Mouse (Mus musculus) heart, adult 2 months (tissue): ENCODE measurements around the gene Hfm1. TPM values are rescaled to one million over a fixed set of nuclear protein-coding genes. Genes with fewer than 3 reads are reported as not detected.

Source experiments
- DNase-seq, 2 experiments: peaks; one replicate each; pipeline ENCODE4 v3.0.0; 2021
- H3K27ac ChIP-seq: fragments of 200-600 bp; 2 replicates; pipeline ENCODE4 v1.8.1; 2022
- H3K27me3 ChIP-seq: fragments of 200-500 bp; 2 replicates; pipeline ENCODE4 v1.6.1; 2012; ENCODE audit warnings: mild to moderate bottlenecking, low read length, inconsistent platforms, mixed read lengths; ENCODE audit not compliant: control insufficient read depth, insufficient read depth
- H3K36me3 ChIP-seq: fragments of 200-500 bp; 2 replicates; pipeline ENCODE4 v1.6.1; 2012; ENCODE audit warnings: low read length, inconsistent platforms; ENCODE audit not compliant: control insufficient read depth, insufficient read depth
- H3K4me1 ChIP-seq: fragments of 200-500 bp; 2 replicates; pipeline ENCODE4 v1.6.1; 2011; ENCODE audit warnings: low read length; ENCODE audit not compliant: control insufficient read depth, insufficient read depth
- H3K4me3 ChIP-seq: fragments of 200-600 bp; 2 replicates; pipeline ENCODE4 v1.8.1; 2022
- H3K79me2 ChIP-seq: fragments of 200-500 bp; replicated peaks from 2 replicates; pipeline ENCODE4 v1.6.1; 2012; ENCODE audit warnings: mild to moderate bottlenecking, inconsistent platforms, low read length, moderate library complexity, mixed read lengths; ENCODE audit not compliant: control insufficient read depth, insufficient read depth
- H3K9ac ChIP-seq: fragments of 200-500 bp; 2 replicates; pipeline ENCODE4 v1.6.1; 2012; ENCODE audit warnings: low read depth, mild to moderate bottlenecking, control low read depth, inconsistent platforms, low read length, mixed read lengths
- CTCF ChIP-seq: fragments of 200-600 bp; IDR thresholded peaks from 2 replicates; pipeline ENCODE4 v1.8.1; 2022; ENCODE audit warnings: antibody characterized with exemption, mild to moderate bottlenecking, moderate library complexity
- EP300 ChIP-seq: fragments of 200-500 bp; IDR thresholded peaks from 2 replicates; pipeline ENCODE4 v1.6.1; 2011; ENCODE audit warnings: low read depth, low read length, control low read depth; ENCODE audit not compliant: insufficient read depth
- POLR2A ChIP-seq: fragments of 200-500 bp; IDR thresholded peaks from 2 replicates; pipeline ENCODE4 v1.6.1; 2011; ENCODE audit warnings: mild to moderate bottlenecking, low read depth, low read length, control low read depth; ENCODE audit not compliant: insufficient read depth
- WGBS: fragments of 180-500 bp; shearing (Covaris S2); methylation state at CpG from one replicate; pipeline ENCODE4 v1.1.7; 2018; 5-methylcytosine and 5-hydroxymethylcytosine counted together
- intact Hi-C: fragments of 180-260 bp; cut with DNase I; formaldehyde crosslinking; loops from one replicate; pipeline ENCODE4 v1.15.1; 2025
- microRNA-seq, 2 experiments: library from miRNA; unstranded; fragments of <30 nt; microRNA quantifications; one replicate each; pipeline ENCODE4 v1.2.0; 2021
- polyA plus RNA-seq: library from polyadenylated mRNA; depleted of rRNA; stranded (reverse); fragments of >200 nt; gene quantifications from 2 replicates; pipeline ENCODE4 v1.2.3, GENCODE M21; 2012; rRNA removed
- total RNA-seq, 2 experiments: library from RNA; stranded (reverse); gene quantifications; 2 replicates each; pipeline ENCODE4 v1.2.3; 2021

The Hfm1 gene
- total and polyA plus RNA-seq, 3 experiments: not detected

- Histone ChIP-seq H3K36me3 (no peaks in the 10 kb centered on the region), H3K27me3 (no peaks in the 10 kb centered on the region; the same call in 1 of the 2 replicates), H3K4me3 (no peak overlapping the region), H3K27ac (no peak overlapping the region), H3K9ac (no peak overlapping the region), H3K79me2 (no peaks in the 10 kb centered on the region), H3K4me1 (no peaks in the 10 kb centered on the region; the same call in 1 of the 2 replicates)
- TF ChIP-seq POLR2A (no peak), CTCF (no peak), EP300 (no peak)
- 33% methylated on average over 9 of the region's 9 CpGs for WGBS
- DNase-seq: no peak
- intact Hi-C loops: loop anchor here (5.0 kb wide), 3 partner anchors 104 to 874 kb away; partner anchors contain the start of gene Zfp644
Measured at GRCm38 (mm10) chr5:106801215-106801863, 124.8 kb downstream of the Hfm1 start.

GRCm38 (mm10) chr5:106797896-106798295, 128.2 kb downstream of the Hfm1 start:
- WGBS: 77% methylated on average over 5 of the region's 5 CpGs
- TF ChIP-seq POLR2A: no peak
- TF ChIP-seq CTCF: no peak
- TF ChIP-seq EP300: no peak
- H3K27me3 ChIP-seq: no peaks in the 10 kb centered on the region; the same call in 1 of the 2 replicates
- no peaks in the 10 kb centered on the region; the same call in 1 of the 2 replicates for H3K4me1 ChIP-seq
- no peak overlapping the region for H3K9ac ChIP-seq
- no peaks in the 10 kb centered on the region for H3K79me2 ChIP-seq
- H3K36me3 ChIP-seq: no peaks in the 10 kb centered on the region
- intact Hi-C loops: loop anchor here (10.0 kb wide), 1 partner anchor 813 kb away; no protein-coding TSS in a partner anchor
- DNase-seq: no peak
- no peak overlapping the region for H3K4me3 ChIP-seq
- H3K27ac ChIP-seq: no peak overlapping the region

GRCm38 (mm10) chr5:106791241-106791572, 134.9 kb downstream of the Hfm1 start:
- H3K27ac ChIP-seq: no peak overlapping the region
- TF ChIP-seq CTCF (peak; percentile 69), EP300 (peak; percentile 49; the same call in 1 of the 2 replicates), POLR2A (no peak)
- H3K4me3 ChIP-seq: no peak overlapping the region
- H3K27me3 ChIP-seq: no peaks in the 10 kb centered on the region
- no peaks in the 10 kb centered on the region for H3K36me3 ChIP-seq
- H3K79me2 ChIP-seq: no peaks in the 10 kb centered on the region
- DNase-seq: peak in 1 of 2 experiments; percentile 8
- intact Hi-C loops: loop anchor here (1.0 to 10.0 kb wide), 2 partner anchors 426 to 806 kb away; no protein-coding TSS in a partner anchor
- H3K9ac ChIP-seq: no peak overlapping the region
- 7% methylated on average over 6 of the region's 6 CpGs for WGBS
- no peaks in the 10 kb centered on the region for H3K4me1 ChIP-seq

- H3K27ac ChIP-seq: no peak overlapping the region
- H3K9ac ChIP-seq: no peak overlapping the region
- H3K4me3 ChIP-seq: no peak overlapping the region
- no peaks in the 10 kb centered on the region for H3K79me2 ChIP-seq
- H3K4me1 ChIP-seq: no peaks in the 10 kb centered on the region
- H3K36me3 ChIP-seq: no peaks in the 10 kb centered on the region
- intact Hi-C loops: loop anchor here (1.0 to 10.0 kb wide), 2 partner anchors 425 to 806 kb away; no protein-coding TSS in a partner anchor
- no peak for DNase-seq
- 49% methylated on average over 5 of the region's 5 CpGs for WGBS
- H3K27me3 ChIP-seq: no peaks in the 10 kb centered on the region
- no peak for TF ChIP-seq CTCF
- no peak for TF ChIP-seq POLR2A
- no peak for TF ChIP-seq EP300
Measured at GRCm38 (mm10) chr5:106790496-106791240, 135.5 kb downstream of the Hfm1 start.

Small RNA genes lying within 50 kb of the gene (microRNA-seq; reads per million reads assigned to microRNA genes)
- gene Gm27527: 0 reads per million in 2 experiments

Other genes with a start within 250 kb of the Hfm1 start
- 10 to 100 TPM; 53.7 to 58.9 TPM for gene Zfp644, start 229.0 kb downstream of the Hfm1 start, total RNA-seq
- gene Zfp644, start 229.0 kb downstream of the Hfm1 start, polyA plus RNA-seq: 9.5 and 20.1 TPM in 2 replicates
- gene Cdc7, start 38.0 kb upstream of the Hfm1 start, total RNA-seq: under 1 TPM; 0.39 to 0.59 TPM
- 0.70 and 1.3 TPM in 2 replicates for gene Cdc7, start 38.0 kb upstream of the Hfm1 start, polyA plus RNA-seq